Mouse (Mus musculus) cerebellum, postnatal 25 days (tissue): ENCODE data around the gene Necap2.
A peak's percentile ranks its signal among the peaks of the same experiment; 100 is the strongest.

Experiments used
- DNase-seq, 2 experiments: peaks; one replicate each; pipeline ENCODE4 v3.0.0; 2021; ENCODE audit warnings: mixed read lengths in 2 of 2

The Necap2 gene

GRCm38 (mm10) chr4:141077681-141078509 is at the start of gene Necap2:
Necap2 (minus strand) TSS chr4:141078357.
- DNase-seq, result peak; percentile 96 to 97

- no peak for DNase-seq
Observed at GRCm38 (mm10) chr4:141123065-141123464, 44.9 kb upstream of the Necap2 start.

GRCm38 (mm10) chr4:141122663-141123062 is 44.5 kb upstream of the Necap2 start:
- no peak for DNase-seq

GRCm38 (mm10) chr4:141120700-141121099 is 42.5 kb upstream of the Necap2 start:
- peak; percentile 48 to 73 for DNase-seq

- DNase-seq, result peak in 1 of 2 experiments; percentile 52
Observed at GRCm38 (mm10) chr4:141118691-141119090, 40.5 kb upstream of the Necap2 start.

GRCm38 (mm10) chr4:141115398-141115797 is 37.2 kb upstream of the Necap2 start:
- DNase-seq, result no peak

GRCm38 (mm10) chr4:141114521-141114981 is 36.4 kb upstream of the Necap2 start:
- peak; percentile 45 to 51 for DNase-seq

GRCm38 (mm10) chr4:141113831-141114230 is 35.7 kb upstream of the Necap2 start:
- peak in 1 of 2 experiments; percentile 39 for DNase-seq

GRCm38 (mm10) chr4:141108196-141108732 is 30.1 kb upstream of the Necap2 start:
- no peak for DNase-seq

- DNase-seq, result no peak
Observed at GRCm38 (mm10) chr4:141106526-141107183, 28.5 kb upstream of the Necap2 start.

- DNase-seq, result no peak
Observed at GRCm38 (mm10) chr4:141101855-141102254, 23.7 kb upstream of the Necap2 start.

- DNase-seq, result no peak
Observed at GRCm38 (mm10) chr4:141101291-141101690, 23.1 kb upstream of the Necap2 start.

- no peak for DNase-seq
Observed at GRCm38 (mm10) chr4:141099956-141100355, 21.8 kb upstream of the Necap2 start.

GRCm38 (mm10) chr4:141098935-141099334 is 20.8 kb upstream of the Necap2 start:
- DNase-seq, result no peak

- DNase-seq, result no peak
Observed at GRCm38 (mm10) chr4:141096710-141097109, 18.6 kb upstream of the Necap2 start.

- DNase-seq, result no peak
Observed at GRCm38 (mm10) chr4:141095016-141095415, 16.9 kb upstream of the Necap2 start.

GRCm38 (mm10) chr4:141088714-141089113 is 10.6 kb upstream of the Necap2 start:
- no peak for DNase-seq

GRCm38 (mm10) chr4:141088033-141088432 is 9.9 kb upstream of the Necap2 start, which contains the start of gene Spata21:
Spata21 (plus strand) TSS chr4:141088333.
- DNase-seq, result no peak

- DNase-seq, result no peak
Observed at GRCm38 (mm10) chr4:141086862-141087261, 8.7 kb upstream of the Necap2 start.

- DNase-seq, result no peak
Observed at GRCm38 (mm10) chr4:141078510-141079137, 467 bp upstream of the Necap2 start.

GRCm38 (mm10) chr4:141076761-141077506 is 1.2 kb downstream of the Necap2 start:
- DNase-seq, result no peak

GRCm38 (mm10) chr4:141074109-141074508 is 4.0 kb downstream of the Necap2 start:
- no peak for DNase-seq
